Mouse (Mus musculus) 3T3-L1 (cell line): ENCODE measurements around the gene Fam81b.

ENCODE experiments used
- DNase-seq: peaks from one replicate; pipeline ENCODE4 v3.0.0-alpha.2; 2015; ENCODE audit warnings: low read depth, low spot score

Gene Fam81b

GRCm38 (mm10) chr13:76194937-76195336 lies 109.9 kb downstream of the Fam81b start:
- no peak for DNase-seq

GRCm38 (mm10) chr13:76190273-76190672 lies 114.6 kb downstream of the Fam81b start:
- no peak for DNase-seq

GRCm38 (mm10) chr13:76189190-76189589 lies 115.7 kb downstream of the Fam81b start:
- DNase-seq, result no peak

GRCm38 (mm10) chr13:76187651-76188050 lies 117.2 kb downstream of the Fam81b start:
- no peak for DNase-seq

DNA sequence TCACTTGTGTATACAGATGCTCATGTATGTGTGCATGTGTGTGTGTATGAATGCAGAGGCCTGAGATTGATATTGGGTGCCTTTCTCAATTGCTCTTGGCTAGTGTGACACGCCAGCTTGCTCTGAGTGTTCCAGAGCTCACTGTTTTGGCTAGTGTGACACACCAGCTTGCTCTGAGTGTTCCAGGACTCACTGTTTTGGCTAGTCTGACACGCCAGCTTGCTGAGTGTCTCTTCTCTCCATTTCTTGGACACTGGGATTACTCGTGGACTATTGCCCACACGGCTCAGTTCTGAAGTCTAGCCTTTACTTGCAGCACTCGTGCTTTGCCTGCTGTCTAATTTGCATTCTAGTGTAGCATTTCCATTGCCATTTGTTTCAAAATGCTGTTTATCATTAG lies 126.2 kb downstream of the Fam81b start:
- DNase-seq, result no peak

DNA sequence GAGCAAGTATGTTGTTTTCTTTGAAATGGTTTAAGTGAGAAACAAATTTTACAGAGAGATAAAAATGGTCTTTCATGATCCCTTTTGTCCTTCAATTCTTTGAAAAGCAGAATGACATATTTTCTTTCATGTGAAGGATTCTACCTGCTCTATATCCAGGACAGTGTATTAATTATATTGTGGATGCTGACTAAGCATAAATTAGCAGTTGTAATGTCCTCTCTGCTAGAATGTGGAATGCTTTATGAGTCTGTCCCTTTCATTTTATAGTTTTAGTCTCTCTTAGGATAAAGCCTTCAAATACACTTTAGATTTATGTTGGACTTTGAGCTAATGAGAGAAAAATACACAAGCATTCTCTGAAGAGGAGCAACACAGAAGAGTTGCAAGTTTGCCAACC lies 130.6 kb downstream of the Fam81b start:
- DNase-seq, result no peak

DNA sequence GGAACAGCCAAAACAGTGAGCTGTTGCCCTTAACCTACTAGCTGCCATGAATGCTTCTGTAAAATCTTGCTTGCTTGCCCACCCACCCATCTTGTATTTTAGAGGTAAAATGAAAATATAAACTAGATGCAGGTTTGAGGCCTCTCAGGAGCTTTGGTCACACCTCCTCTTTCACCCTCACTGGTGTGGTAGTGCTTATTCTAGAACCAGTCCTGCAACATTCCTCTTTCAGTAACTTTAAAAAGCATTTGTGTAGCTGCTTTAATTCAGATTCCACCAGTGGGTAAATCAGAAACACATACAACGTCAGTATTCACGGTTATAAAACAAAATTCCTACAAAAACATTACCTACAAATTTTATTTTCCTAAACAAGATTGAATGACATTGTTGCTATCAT lies 144.3 kb downstream of the Fam81b start:
- DNase-seq, result no peak

GRCm38 (mm10) chr13:76157508-76157907 lies 147.4 kb downstream of the Fam81b start:
- DNase-seq, result no peak

DNA sequence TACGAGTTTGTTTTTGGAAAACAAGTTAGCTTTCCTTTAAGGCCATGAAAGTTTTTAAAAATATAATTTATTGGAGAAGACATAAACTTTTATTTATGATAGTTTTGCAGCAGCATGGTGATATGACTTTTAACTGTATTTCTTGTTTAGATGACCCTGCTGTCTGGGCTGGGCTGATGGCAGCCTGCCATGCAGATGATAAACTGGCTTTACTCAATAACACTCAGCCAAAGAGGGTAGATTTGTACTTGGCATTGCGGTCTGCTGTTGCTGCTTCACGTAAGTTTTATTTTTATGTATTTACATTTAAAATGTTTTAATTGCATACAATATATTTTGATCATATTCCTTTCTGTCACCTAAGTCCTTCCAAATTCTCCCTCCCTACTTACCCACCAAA lies 147.8 kb downstream of the Fam81b start:
- no peak for DNase-seq
